Mouse (Mus musculus): ENCODE measurements at regions not wholly inside any gene's neighbourhood (a gene's known extent, or its start where the extent isn't known, plus 50 kb on each side); places are given as distances from the start of the nearest gene placed in this dataset.

- DNase-seq (ENCODE audit: low spot score in 2 of 2): no peak
These were observed 94.0 kb downstream of the Sp3 start for GRCm38 (mm10) chr2:72886250-72886649.
